Mouse (Mus musculus): ENCODE measurements at regions not wholly inside any gene's neighbourhood (a gene's known extent, or its start where the extent isn't known, plus 50 kb on each side); places are given as distances from the start of the nearest gene placed in this dataset.

DNA sequence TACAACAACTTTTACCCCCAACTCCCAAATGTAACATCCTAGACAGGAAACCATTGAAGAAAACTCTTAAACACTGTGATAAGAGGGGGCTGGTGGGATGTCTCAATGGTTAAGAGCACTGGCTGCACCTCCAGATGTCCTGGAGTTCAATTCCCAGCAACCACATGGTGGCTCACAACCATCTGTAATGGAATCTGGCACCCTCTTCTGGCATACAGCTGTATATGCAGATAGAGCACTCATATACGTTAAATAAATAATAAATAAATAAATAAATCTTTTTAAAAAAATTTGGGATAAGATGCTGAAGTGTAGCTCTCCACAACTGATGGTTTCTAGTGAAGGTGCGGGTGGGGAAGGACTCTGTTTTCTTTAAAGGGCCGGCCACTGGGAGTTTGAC lies 69.3 kb downstream of the Kctd15 start:
- Histone ChIP-seq H3K4me1 (ENCODE audit: control insufficient read depth, insufficient read depth, low read length) (no peaks in the 10 kb centered on the region), H3K27ac (ENCODE audit: control insufficient read depth, insufficient read depth, low read depth, low read length, poor library complexity) (no peak overlapping the region), H3K4me3 (replicated peaks; ENCODE audit: control insufficient read depth, low read depth, low read length) (no peak overlapping the region)
- WGBS = 85% methylated on average over 3 of the region's 3 CpGs
- TF ChIP-seq POLR2A (IDR thresholded peaks at IDR 0.05; ENCODE audit: borderline replicate concordance, control insufficient read depth, low read depth, low read length) = no peak
- TF ChIP-seq CTCF (IDR thresholded peaks at IDR 0.05; ENCODE audit: control insufficient read depth, insufficient read depth, low read length) = no peak

DNA sequence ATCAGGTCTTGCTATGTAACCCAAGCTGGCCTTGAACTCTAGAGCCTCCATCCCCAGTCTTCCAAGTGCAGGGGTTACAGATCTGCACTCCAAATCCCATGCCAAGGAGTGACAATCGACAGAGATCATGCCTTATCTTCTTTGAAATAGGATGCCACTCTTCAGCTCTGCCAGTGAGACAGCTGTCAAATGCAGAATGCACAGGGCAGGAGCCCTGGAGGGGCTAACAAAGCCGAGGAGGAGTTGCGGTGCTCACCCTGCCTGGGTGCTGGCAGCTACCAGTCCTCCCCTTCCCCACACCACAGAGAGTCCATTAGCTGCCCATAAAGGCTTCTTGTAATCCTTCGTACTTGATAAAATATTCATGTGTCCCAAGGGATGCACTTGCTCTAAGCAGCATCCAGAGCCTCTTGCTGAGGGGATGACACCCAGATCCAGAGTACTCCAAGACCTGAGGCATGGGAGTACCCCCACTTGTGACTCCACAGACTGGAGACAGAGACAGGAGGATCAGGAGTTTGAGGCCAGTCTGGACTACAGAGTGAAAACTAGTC lies 71.1 kb downstream of the Kctd15 start:
- Histone ChIP-seq H3K4me1 (ENCODE audit: control insufficient read depth, insufficient read depth, low read length) (no peaks in the 10 kb centered on the region), H3K27ac (ENCODE audit: control insufficient read depth, insufficient read depth, low read depth, low read length, poor library complexity) (no peak overlapping the region), H3K4me3 (replicated peaks; ENCODE audit: control insufficient read depth, low read depth, low read length) (no peak overlapping the region)
- TF ChIP-seq CTCF (IDR thresholded peaks at IDR 0.05; ENCODE audit: control insufficient read depth, insufficient read depth, low read length) = no peak
- no peak for TF ChIP-seq POLR2A (IDR thresholded peaks at IDR 0.05; ENCODE audit: borderline replicate concordance, control insufficient read depth, low read depth, low read length)
- 75% methylated on average over 4 of the region's 4 CpGs for WGBS

DNA sequence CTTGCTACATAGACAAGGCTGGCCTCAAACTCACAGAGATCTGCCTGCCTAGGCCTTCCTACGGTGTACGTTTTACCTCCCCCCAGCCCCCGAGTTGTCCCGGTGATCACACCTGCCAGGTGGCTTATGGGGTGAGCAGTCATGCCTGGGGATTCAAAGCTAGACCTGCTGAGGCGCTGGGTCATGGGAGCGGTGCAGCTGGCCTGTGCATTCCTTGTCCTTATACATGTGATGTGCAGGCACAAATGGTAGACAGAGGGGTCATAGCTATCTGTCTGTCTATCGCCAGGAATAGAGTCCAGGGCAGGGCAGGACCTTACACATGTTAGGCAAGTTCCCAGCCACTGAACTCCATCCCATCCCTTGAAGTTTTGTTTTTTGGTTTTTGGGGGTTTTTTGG lies 71.7 kb downstream of the Kctd15 start:
- Histone ChIP-seq H3K4me1 (ENCODE audit: control insufficient read depth, insufficient read depth, low read length) (no peaks in the 10 kb centered on the region), H3K27ac (ENCODE audit: control insufficient read depth, insufficient read depth, low read depth, low read length, poor library complexity) (no peak overlapping the region), H3K4me3 (replicated peaks; ENCODE audit: control insufficient read depth, low read depth, low read length) (no peak overlapping the region)
- TF ChIP-seq POLR2A (IDR thresholded peaks at IDR 0.05; ENCODE audit: borderline replicate concordance, control insufficient read depth, low read depth, low read length) (no peak), CTCF (IDR thresholded peaks at IDR 0.05; ENCODE audit: control insufficient read depth, insufficient read depth, low read length) (no peak)
- WGBS = 84% methylated on average over 7 of the region's 7 CpGs

GRCm38 (mm10) chr7:34580866-34581265 lies 75.7 kb downstream of the Kctd15 start:
- WGBS = 77% methylated on average over 9 of the region's 9 CpGs
- no peak for TF ChIP-seq CTCF (IDR thresholded peaks at IDR 0.05; ENCODE audit: control insufficient read depth, insufficient read depth, low read length)
- Histone ChIP-seq H3K4me1 (ENCODE audit: control insufficient read depth, insufficient read depth, low read length) (no peaks in the 10 kb centered on the region), H3K4me3 (replicated peaks; ENCODE audit: control insufficient read depth, low read depth, low read length) (no peak overlapping the region), H3K27ac (ENCODE audit: control insufficient read depth, insufficient read depth, low read depth, low read length, poor library complexity) (no peak overlapping the region)

GRCm38 (mm10) chr7:34571295-34571694 lies 85.2 kb downstream of the Kctd15 start:
- WGBS = 66% methylated on average over 10 of the region's 10 CpGs
- Histone ChIP-seq H3K4me3 (replicated peaks; ENCODE audit: control insufficient read depth, low read depth, low read length) (no peak overlapping the region), H3K4me1 (ENCODE audit: control insufficient read depth, insufficient read depth, low read length) (no peaks in the 10 kb centered on the region), H3K27ac (ENCODE audit: control insufficient read depth, insufficient read depth, low read depth, low read length, poor library complexity) (no peak overlapping the region)
- no peak for TF ChIP-seq POLR2A (IDR thresholded peaks at IDR 0.05; ENCODE audit: borderline replicate concordance, control insufficient read depth, low read depth, low read length)
- no peak for TF ChIP-seq CTCF (IDR thresholded peaks at IDR 0.05; ENCODE audit: control insufficient read depth, insufficient read depth, low read length)

DNA sequence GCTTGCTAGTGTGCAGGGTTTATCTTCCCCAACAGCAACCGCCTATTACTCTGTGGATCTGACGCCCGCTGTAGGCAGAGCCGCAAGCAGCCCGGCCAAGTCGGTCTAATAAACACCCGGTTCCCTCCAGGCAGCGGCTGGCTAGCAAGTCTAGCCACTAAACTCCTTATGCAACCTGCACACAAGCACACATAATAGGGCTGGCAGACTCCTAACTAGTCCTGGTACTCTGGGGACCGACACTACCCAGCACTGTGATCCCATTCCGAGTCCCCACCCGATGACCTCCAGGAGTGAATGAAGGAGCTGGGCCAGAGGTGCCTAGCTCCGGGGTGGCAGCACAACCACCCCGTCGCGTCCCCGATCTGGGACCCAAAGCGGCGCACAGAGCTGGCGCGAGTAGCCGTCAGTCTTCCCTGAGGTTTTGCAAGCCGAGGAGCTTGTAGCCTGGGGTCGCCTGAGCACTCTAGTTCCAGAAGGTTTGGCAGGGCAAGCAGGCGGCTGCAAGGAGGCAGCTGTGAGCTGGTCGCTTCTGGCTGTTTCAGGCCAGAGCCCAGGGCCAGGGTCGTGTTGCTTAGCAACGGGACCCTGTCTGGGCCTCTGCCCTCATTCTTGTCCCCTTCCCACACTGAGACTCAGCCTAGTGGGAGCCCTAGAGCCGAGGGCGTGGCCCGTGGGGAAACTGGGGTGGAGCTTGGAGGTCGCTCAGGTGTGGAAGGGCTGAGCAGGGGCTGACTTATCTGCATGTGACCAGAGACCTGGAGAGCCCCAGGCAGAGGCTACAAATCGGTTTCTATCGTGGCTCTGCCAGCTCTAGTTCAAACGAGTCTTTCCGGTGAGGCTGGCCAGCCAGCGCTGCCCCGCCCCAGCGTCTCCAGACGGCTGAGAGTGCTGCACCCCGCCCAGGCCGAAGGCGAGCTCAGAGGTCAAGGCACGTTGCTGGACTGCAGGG lies 86.1 kb downstream of the Kctd15 start:
- Histone ChIP-seq H3K4me1 (ENCODE audit: control insufficient read depth, insufficient read depth, low read length) (no peaks in the 10 kb centered on the region), H3K27ac (ENCODE audit: control insufficient read depth, insufficient read depth, low read depth, low read length, poor library complexity) (no peak overlapping the region), H3K4me3 (replicated peaks; ENCODE audit: control insufficient read depth, low read depth, low read length) (no peak overlapping the region)
- no peak for TF ChIP-seq CTCF (IDR thresholded peaks at IDR 0.05; ENCODE audit: control insufficient read depth, insufficient read depth, low read length)
- no peak for TF ChIP-seq POLR2A (IDR thresholded peaks at IDR 0.05; ENCODE audit: borderline replicate concordance, control insufficient read depth, low read depth, low read length)
- WGBS = 8% methylated on average over 43 of the region's 43 CpGs

DNA sequence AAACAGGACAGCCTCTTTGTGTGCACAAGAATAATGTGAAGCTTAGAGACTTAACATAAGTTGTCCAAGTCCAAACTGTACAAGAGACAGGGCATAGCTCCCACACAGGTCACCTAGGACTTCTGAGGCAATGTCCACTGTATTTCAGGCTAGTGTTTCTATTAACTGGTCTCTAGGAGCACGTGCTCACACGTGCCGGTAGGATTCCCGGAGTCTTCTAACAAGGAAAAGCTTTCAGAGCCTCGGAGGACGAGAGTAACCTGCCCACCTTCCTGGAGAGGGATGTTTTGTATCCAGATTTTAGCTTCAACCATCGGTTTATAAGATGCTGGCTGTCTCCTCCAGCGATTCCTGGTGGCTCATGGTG lies 86.8 kb downstream of the Kctd15 start:
- TF ChIP-seq POLR2A (IDR thresholded peaks at IDR 0.05; ENCODE audit: borderline replicate concordance, control insufficient read depth, low read depth, low read length) = no peak
- no peak for TF ChIP-seq CTCF (IDR thresholded peaks at IDR 0.05; ENCODE audit: control insufficient read depth, insufficient read depth, low read length)
- 39% methylated on average over 8 of the region's 8 CpGs for WGBS
- no peaks in the 10 kb centered on the region for H3K4me1 ChIP-seq (ENCODE audit: control insufficient read depth, insufficient read depth, low read length)

GRCm38 (mm10) chr7:34567575-34567974 lies 89.0 kb downstream of the Kctd15 start:
- Histone ChIP-seq H3K4me1 (ENCODE audit: control insufficient read depth, insufficient read depth, low read length) (no peaks in the 10 kb centered on the region), H3K27ac (ENCODE audit: control insufficient read depth, insufficient read depth, low read depth, low read length, poor library complexity) (no peak overlapping the region), H3K4me3 (replicated peaks; ENCODE audit: control insufficient read depth, low read depth, low read length) (no peak overlapping the region)
- TF ChIP-seq POLR2A (IDR thresholded peaks at IDR 0.05; ENCODE audit: borderline replicate concordance, control insufficient read depth, low read depth, low read length) (no peak), CTCF (IDR thresholded peaks at IDR 0.05; ENCODE audit: control insufficient read depth, insufficient read depth, low read length) (no peak)
- 52% methylated on average over 5 of the region's 5 CpGs for WGBS

More for the DNA sequence above, 86.8 kb downstream of the Kctd15 start:
- no peak overlapping the region for H3K4me3 ChIP-seq (replicated peaks; ENCODE audit: control insufficient read depth, low read depth, low read length)
- no peak overlapping the region for H3K27ac ChIP-seq (ENCODE audit: control insufficient read depth, insufficient read depth, low read depth, low read length, poor library complexity)

Measured in bone marrow, adult 2 months (tissue).